Mouse (Mus musculus) adrenal gland, postnatal 10 days (tissue): ENCODE data around the gene Rcl1. TPM values are rescaled to one million over a fixed set of nuclear protein-coding genes. Genes with fewer than 3 reads are reported as not detected.
A peak's percentile ranks its signal among the peaks of the same experiment; 100 is the strongest.

Source experiments
- DNase-seq: peaks from one replicate; pipeline ENCODE4 v3.0.0; 2021; ENCODE audit warnings: mixed read lengths
- total RNA-seq, 2 experiments: library from RNA; stranded (reverse); gene quantifications; 2 replicates each; pipeline ENCODE4 v1.2.3; 2021

Rcl1 gene
- total RNA-seq, 2 experiments from 2014 or later: 30.6 to 40.3 TPM

GRCm38 (mm10) chr19:29112662-29113061 lies 11.5 kb downstream of the Rcl1 start:
- DNase-seq: peak; percentile 74

GRCm38 (mm10) chr19:29113746-29114649 lies 12.8 kb downstream of the Rcl1 start:
- DNase-seq: no peak

DNA sequence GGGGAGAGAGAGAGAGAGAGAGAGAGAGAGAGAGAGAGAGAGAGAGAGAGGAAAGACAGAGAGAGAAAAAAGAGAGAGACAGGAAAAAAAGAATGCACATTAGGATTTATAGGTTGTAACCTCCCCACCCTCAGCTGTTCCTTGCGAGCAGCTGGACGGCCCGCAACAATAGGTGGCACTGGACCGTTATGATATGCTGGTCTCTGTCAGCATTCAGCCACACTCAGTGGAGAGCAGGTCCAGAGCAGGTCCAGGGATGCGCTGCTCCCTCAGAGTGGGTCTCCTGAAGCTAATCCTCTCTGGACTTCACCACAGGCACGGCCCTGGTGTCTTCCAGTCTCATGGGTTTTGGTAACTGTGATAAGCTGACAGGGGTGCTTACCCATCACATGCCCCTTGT lies 15.6 kb downstream of the Rcl1 start:
- no peak for DNase-seq

DNA sequence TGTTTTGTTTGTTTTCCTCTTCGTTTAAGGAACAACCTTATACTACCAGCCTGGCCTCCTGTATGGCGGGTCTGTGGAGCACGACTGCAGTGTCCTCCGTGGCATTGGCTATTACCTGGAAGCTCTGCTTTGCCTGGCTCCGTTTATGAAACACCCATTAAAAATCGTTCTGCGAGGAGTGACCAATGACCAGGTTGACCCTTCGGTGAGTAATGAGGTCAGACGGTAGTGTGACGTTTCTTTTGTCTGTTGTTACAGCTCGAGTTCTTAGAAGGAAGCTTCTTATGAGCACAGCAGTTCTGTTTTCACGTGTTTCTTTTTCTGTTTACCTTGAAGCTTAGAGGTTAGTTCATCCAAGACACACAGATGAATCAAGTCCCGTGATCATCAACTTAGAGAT lies 17.0 kb downstream of the Rcl1 start:
- no peak for DNase-seq

DNA sequence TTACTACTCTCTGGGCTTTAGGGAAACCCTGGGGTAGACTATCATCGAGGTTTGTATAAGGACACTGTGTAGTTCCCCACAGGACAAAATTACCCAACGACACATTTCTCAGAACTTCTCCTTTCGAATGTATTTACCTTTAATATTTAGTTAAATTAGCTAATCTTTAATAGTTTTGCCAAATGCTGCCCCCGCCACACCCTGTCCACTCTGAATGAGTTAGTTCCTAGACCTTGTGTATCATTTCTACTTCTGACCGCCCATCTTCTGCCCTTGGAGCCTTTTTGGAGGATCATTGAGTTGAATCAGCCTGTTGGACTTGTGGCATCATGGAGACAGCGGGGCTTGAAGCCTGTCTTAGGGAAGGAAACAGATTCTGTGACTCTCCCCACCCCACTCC lies 19.1 kb downstream of the Rcl1 start:
- DNase-seq: no peak

DNA sequence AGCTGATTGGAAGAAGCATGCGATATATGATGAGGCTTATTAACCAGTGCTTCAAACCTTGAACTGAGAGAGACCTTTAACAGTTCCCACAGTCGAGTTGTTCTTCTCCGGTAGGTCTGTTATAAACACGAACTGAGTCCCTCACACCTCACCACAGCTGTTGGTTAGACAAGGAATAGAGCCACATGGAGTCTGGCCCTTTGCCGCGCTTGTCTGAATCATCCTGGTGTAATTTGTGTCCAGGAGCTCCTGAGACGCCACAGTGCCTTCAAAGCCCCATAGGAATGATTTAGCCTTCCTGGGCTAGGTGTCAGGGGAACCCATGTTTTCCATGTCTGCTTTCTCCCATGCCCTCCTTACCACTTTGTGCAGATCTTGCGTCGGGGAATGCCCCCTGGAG lies 20.2 kb downstream of the Rcl1 start:
- peak; percentile 37 for DNase-seq

GRCm38 (mm10) chr19:29124886-29125585 lies 23.9 kb downstream of the Rcl1 start:
- no peak for DNase-seq

- DNase-seq: no peak
These were observed 25.3 kb downstream of the Rcl1 start for GRCm38 (mm10) chr19:29126347-29127015.

DNA sequence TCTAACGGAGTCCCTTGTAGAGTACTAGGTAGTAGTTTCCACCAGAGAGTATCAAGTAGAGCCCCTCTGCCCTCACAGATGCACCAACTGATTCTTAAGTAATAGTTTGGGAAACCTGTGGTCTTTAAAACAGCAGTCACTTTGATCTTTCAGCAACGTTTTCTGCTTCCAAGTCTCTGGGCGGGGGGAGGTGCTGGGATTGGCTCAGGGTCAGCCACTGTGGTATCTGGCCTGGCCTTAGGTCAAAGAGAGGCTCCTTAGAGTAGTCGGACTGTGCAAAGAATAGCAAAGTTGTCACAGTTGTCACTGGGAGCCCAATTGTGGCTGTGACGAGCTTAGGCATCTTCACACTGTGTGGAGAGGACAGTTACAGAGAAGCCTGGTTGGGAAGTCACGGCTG lies 26.2 kb downstream of the Rcl1 start:
- DNase-seq: no peak

GRCm38 (mm10) chr19:29128217-29128616 lies 27.0 kb downstream of the Rcl1 start:
- DNase-seq: peak; percentile 16

DNA sequence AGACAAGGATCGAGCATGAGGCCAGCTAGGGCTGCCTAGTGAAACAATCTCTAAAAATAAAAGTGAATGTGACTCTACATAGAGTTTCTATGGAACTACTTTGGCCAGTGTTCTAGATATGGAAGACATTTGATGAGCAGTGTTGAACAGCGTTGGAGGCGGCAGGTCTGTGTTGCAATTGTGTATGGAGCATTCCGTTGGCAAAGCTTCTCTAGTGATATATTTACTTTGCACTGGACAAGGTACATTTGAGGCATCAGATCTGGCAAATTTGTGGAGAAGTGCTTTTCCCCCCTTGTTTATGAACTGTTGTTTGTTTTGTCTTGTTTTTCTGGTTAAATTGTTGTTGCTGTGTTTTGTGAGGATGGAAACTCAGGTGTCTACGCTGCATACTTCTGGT lies 28.4 kb downstream of the Rcl1 start:
- no peak for DNase-seq

GRCm38 (mm10) chr19:29131171-29131570 lies 30.0 kb downstream of the Rcl1 start:
- DNase-seq: no peak

GRCm38 (mm10) chr19:29134293-29134692 lies 33.1 kb downstream of the Rcl1 start:
- DNase-seq: no peak

GRCm38 (mm10) chr19:29135172-29135736 lies 34.1 kb downstream of the Rcl1 start:
- DNase-seq: no peak

- no peak for DNase-seq
These were observed 37.5 kb downstream of the Rcl1 start for GRCm38 (mm10) chr19:29138546-29139270.

- no peak for DNase-seq
These were observed 38.7 kb downstream of the Rcl1 start for GRCm38 (mm10) chr19:29139699-29140456.

DNA sequence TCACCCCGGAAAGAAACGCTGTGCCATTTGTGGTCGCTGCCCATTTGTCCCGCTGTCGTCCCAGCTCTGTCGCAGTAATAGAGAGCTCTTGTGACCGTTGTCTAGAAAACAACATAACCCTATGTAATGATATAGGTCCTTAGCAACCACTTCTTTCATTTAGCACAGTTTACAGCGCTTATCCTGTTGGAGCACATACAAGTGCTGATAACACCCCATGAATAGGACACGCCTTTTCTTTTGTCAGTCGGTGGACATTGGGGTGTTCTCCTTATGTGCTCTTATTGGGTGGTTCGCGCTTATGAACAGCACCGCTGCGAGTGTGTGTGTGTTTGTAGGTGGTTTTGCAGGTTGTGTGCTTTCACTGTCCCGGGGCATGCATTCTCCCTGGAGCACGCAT lies 39.8 kb downstream of the Rcl1 start:
- DNase-seq: no peak

DNA sequence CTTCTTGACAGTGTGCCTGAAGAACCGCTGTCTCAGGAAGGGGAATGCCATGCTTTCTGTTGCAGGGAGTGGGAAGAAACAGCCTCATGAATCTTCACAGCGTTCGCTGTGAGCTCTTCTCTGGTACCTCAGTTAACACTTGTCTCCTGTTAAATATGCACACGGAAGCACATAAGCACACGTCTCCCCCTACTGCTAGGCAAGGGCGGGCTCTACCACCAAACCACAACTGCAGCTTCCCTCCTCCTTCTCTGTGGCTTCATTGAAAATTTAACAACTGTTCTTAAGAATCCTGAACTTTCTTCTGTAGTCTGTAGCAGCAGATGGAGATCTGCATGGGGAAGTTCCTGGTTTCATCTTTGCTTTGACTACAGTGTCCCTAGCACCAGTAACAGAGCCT lies 41.1 kb downstream of the Rcl1 start:
- no peak for DNase-seq

DNA sequence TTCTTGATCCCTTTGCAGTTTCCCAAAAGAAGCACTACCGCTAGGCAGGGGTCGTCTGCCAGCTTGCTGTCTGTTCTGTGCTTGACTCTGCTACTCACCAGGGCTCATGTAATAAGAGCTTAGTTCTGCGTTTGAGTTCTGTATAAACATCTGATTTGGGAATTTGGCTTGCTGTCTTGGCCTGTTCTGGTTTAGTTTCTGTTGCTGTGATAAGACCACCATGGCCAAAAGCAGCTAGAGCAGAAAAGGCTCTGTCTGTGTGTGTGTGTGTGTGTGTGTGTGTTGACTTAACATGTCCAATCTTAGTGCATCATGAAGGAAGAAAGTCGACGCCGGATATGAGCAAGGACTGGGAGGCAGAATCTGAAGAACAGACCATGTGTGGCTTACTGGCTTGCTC lies 44.2 kb downstream of the Rcl1 start:
- no peak for DNase-seq

DNA sequence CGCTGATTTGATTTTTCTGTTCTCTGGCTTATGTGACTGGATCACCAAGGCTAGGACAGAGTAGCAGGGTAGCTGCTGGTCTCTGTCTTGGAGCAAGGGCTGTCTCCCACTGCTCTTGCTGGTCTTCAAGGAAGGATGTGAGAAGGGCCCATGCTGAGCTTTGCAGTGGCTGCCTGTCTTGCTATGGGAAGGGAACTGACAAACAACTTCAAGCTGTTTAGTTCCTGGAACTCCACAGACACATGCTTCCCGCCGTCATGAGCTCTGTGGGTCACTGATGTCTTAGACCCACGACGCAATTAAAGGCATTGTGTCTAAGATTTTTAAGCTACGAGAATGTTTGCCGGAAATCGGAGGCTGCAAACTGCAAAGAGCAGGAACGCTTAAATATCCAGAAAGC lies 45.6 kb downstream of the Rcl1 start:
- DNase-seq: no peak

- no peak for DNase-seq
These were observed 48.4 kb downstream of the Rcl1 start for GRCm38 (mm10) chr19:29149583-29149982.
